Mouse (Mus musculus): ENCODE results near the gene Pitpnm2.

DNA sequence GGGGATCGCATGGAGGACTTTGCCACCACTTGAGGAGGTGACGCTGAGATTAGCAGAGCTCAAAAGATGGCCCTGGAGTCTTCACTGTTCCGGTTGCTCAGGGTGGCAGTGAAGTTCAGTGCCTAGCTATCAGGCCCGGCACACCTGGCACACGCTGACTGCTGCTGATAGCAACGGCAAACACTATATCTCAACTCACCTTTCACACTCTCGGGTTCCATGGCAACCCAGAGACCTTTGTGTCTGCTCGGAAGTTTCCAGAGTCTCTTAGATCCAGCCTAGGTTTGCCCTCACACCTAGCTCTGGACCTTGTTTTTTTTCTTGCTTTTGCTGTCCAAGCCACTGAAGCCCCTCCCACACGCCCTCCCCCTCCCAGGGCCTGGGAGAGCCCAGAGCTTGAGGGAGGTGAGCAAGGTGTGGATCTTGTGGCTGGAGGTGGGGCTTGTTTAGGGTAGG lies 157.6 kb downstream of the Pitpnm2 start:
- TF ChIP-seq CTCF (IDR thresholded peaks at IDR 0.05) = no peak
- no peak for TF ChIP-seq EP300 (IDR thresholded peaks at IDR 0.05)

All from lung, postnatal 0 days (tissue).